9 mouse cellular contexts compared by ENCODE assay signal in the genomic region with DNA sequence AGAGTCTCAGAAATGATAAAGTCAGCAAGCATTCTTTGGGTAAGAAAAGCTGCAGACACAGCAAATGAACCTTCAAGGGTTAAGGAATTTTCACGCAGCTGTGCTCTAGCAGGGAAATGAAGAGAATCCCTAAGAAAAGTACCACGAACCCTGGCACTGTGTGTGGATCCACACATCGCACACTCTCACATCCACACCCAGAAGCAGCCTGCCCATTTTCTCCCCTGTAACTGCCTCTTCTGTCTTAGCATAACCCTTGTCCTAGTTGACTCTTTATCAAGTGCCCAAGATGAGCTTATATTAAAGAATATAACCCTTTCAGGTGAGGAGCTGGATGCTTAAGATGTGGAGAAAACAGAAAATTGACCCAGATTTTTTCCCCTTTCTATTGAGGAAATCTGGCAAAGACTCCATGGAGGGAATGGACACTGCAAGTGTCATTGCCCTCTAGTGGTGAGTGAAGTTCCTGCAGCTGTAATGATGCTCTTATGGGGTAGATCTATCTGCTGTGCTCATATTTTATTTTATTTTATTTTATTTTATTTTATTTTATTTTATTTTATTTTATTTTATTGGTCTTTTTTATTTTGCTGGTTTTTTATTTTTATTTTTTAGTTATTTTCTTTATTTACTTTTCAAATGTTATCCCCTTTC.
DNase-seq lines count a peak whose midpoint lies in the region; ATAC-seq and TF ChIP-seq lines count a peak whose summit lies in the region.
"Had no signal": no experiment of that assay in that cellular context is flagged by ENCODE, and none has a peak within 500 bp of the region (broad histone marks: within the 10 kb centered on the region; RNA-seq: fewer than 3 reads in every experiment).

No protein-coding gene starts in this region.

- peak; percentile 81 for ATAC-seq in neural tube, embryonic 11.5 days (ENCODE audit: insufficient read depth, low FRiP score, low TSS enrichment)
- ATAC-seq in lung, postnatal 0 days: no peak

- H3K4me2 ChIP-seq in neural tube, embryonic 11.5 days (ENCODE audit: low read depth): no peak overlapping the region
- H3K4me2 ChIP-seq in lung, postnatal 0 days (replicated peaks; ENCODE audit: low read depth, low read length): no peak overlapping the region
- H3K4me2 ChIP-seq: heart, embryonic 15.5 days had no signal

- peak; percentile 31 to 42 for DNase-seq in cerebellum, postnatal 36 days
- DNase-seq in cerebellum, adult 8-10 months: no peak
- peak; percentile 22 for DNase-seq in neural tube, embryonic 11.5 days (ENCODE audit: low spot score)
- no peak for DNase-seq in neural tube, embryonic 10.5 days (ENCODE audit: extremely low spot score, low spot score)
- peak; percentile 7 for DNase-seq in c-Kit-positive CD71-negative TER-119-negative erythroid progenitor cells, embryonic 14.5 days (ENCODE audit: low read depth)
- peak; percentile 30 for DNase-seq in hindlimb bud, embryonic 11.5 days (ENCODE audit: extremely low spot score, low read depth, low spot score)
- DNase-seq in lung, postnatal 0 days (ENCODE audit: low spot score): peak; percentile 48
- no peak for DNase-seq in Muller cell, postnatal 12 days (ENCODE audit: inconsistent ontology term)

- H3K4me1 ChIP-seq in neural tube, embryonic 11.5 days (ENCODE audit: control insufficient read depth, insufficient read depth, low read length): no peaks in the 10 kb centered on the region
- no peaks in the 10 kb centered on the region for H3K4me1 ChIP-seq in lung, postnatal 0 days (ENCODE audit: insufficient read depth, low read depth, low read length)
- H3K4me1 ChIP-seq: heart, embryonic 15.5 days had no signal

- 86% methylated on average over 3 of the region's 3 CpGs for WGBS in neural tube, embryonic 11.5 days
- 85% methylated on average over 3 of the region's 3 CpGs for WGBS in lung, postnatal 0 days

- H3K4me3 ChIP-seq in neural tube, embryonic 11.5 days (ENCODE audit: low read depth, low read length): no peak overlapping the region
- no peak overlapping the region for H3K4me3 ChIP-seq in lung, postnatal 0 days (ENCODE audit: low read depth, low read length)
- H3K4me3 ChIP-seq: heart, embryonic 15.5 days had no signal

- no peak overlapping the region for H3K27ac ChIP-seq in neural tube, embryonic 11.5 days (ENCODE audit: low read depth, low read length)
- H3K27ac ChIP-seq in lung, postnatal 0 days (ENCODE audit: low read length): no peak overlapping the region
- H3K27ac ChIP-seq: heart, embryonic 15.5 days had no signal

- no peak for TF ChIP-seq EP300 in lung, postnatal 0 days (IDR thresholded peaks at IDR 0.05)

- H3K36me3 ChIP-seq in neural tube, embryonic 11.5 days (ENCODE audit: control insufficient read depth, insufficient read depth, low read length): no peaks in the 10 kb centered on the region
- no peaks in the 10 kb centered on the region for H3K36me3 ChIP-seq in lung, postnatal 0 days (ENCODE audit: insufficient read depth, low read length)
- H3K36me3 ChIP-seq: heart, embryonic 15.5 days had no signal

- H3K27me3 ChIP-seq in neural tube, embryonic 11.5 days (ENCODE audit: control insufficient read depth, insufficient read depth, low read length): no peaks in the 10 kb centered on the region
- no peaks in the 10 kb centered on the region for H3K27me3 ChIP-seq in lung, postnatal 0 days (replicated peaks; ENCODE audit: insufficient read depth, low read length)
- H3K27me3 ChIP-seq: heart, embryonic 15.5 days had no signal

- TF ChIP-seq CTCF in lung, postnatal 0 days (IDR thresholded peaks at IDR 0.05): peak; percentile 68

- H3K9ac ChIP-seq in neural tube, embryonic 11.5 days (ENCODE audit: low read length): no peak overlapping the region
- H3K9ac ChIP-seq in lung, postnatal 0 days (replicated peaks; ENCODE audit: low read depth): no peak overlapping the region
- H3K9ac ChIP-seq: heart, embryonic 15.5 days had no signal

- no peaks in the 10 kb centered on the region for H3K9me3 ChIP-seq in neural tube, embryonic 11.5 days (ENCODE audit: control insufficient read depth, low read length)
- no peaks in the 10 kb centered on the region for H3K9me3 ChIP-seq in lung, postnatal 0 days (ENCODE audit: low read length)
- H3K9me3 ChIP-seq: heart, embryonic 15.5 days had no signal

Comparison
In these comparisons a context has a peak if more than half of its experiments do, and no peak if none do; other contexts are left out.
1. DNase-seq: peak in cerebellum, postnatal 36 days (2 of 2), neural tube, embryonic 11.5 days (single experiment), c-Kit-positive CD71-negative TER-119-negative erythroid progenitor cells, embryonic 14.5 days (single experiment), hindlimb bud, embryonic 11.5 days (single experiment) and lung, postnatal 0 days (single experiment); none in cerebellum, adult 8-10 months (single experiment), neural tube, embryonic 10.5 days (single experiment) and Muller cell, postnatal 12 days (single experiment).